In genomic region chr17:26023181-26023580, GRCm38 (mm10) we compare ENCODE assay signal across 17 mouse cellular contexts.
"Had no signal": no experiment of that assay in that cellular context is flagged by ENCODE, and none has a peak within 500 bp of the region (broad histone marks: within the 10 kb centered on the region; RNA-seq: fewer than 3 reads in every experiment).

No protein-coding gene starts in this region.

- H3K9ac ChIP-seq: intestine, embryonic 15.5 days; liver, embryonic 14.5 days; liver, postnatal 0 days; lung, embryonic 15.5 days; midbrain, embryonic 13.5 days; neural tube, embryonic 13.5 days had no signal

- H3K36me3 ChIP-seq: intestine, embryonic 15.5 days; lung, embryonic 15.5 days had no signal

- ATAC-seq: intestine, embryonic 15.5 days; liver, postnatal 0 days; midbrain, embryonic 13.5 days; midbrain, embryonic 16.5 days had no signal

- H3K27me3 ChIP-seq: intestine, embryonic 15.5 days; lung, embryonic 15.5 days; midbrain, embryonic 13.5 days; neural tube, embryonic 13.5 days had no signal

- H3K27ac ChIP-seq: layer of hippocampus, adult 2 months; liver, embryonic 14.5 days; lung, embryonic 15.5 days; midbrain, embryonic 10.5 days; midbrain, embryonic 13.5 days; neural tube, embryonic 13.5 days had no signal

- H3K9me3 ChIP-seq: intestine, embryonic 15.5 days; lung, embryonic 15.5 days; megakaryocyte, embryonic 14.5 days; midbrain, embryonic 10.5 days; midbrain, embryonic 13.5 days; neural tube, embryonic 13.5 days had no signal

- H3K4me1 ChIP-seq: lung, embryonic 15.5 days; midbrain, embryonic 10.5 days; midbrain, embryonic 13.5 days; neural tube, embryonic 13.5 days had no signal

- H3K4me3 ChIP-seq: intestine, embryonic 15.5 days; layer of hippocampus, adult 2 months; lung, embryonic 15.5 days; megakaryocyte, embryonic 14.5 days; midbrain, embryonic 10.5 days; midbrain, embryonic 13.5 days; myocyte; neural tube, embryonic 13.5 days had no signal

- H3K4me2 ChIP-seq: intestine, embryonic 15.5 days; liver, embryonic 11.5 days; lung, embryonic 15.5 days; midbrain, embryonic 13.5 days; neural tube, embryonic 13.5 days had no signal

- DNase-seq: kidney, postnatal 10 days; layer of hippocampus, adult 9-11 months; liver, postnatal 0 days; thymus, adult 2 months; thymus, postnatal 14 days; thymus, postnatal 4 days had no signal
